Comparison of ENCODE assay signal across 8 mouse cellular contexts in the genomic region with DNA sequence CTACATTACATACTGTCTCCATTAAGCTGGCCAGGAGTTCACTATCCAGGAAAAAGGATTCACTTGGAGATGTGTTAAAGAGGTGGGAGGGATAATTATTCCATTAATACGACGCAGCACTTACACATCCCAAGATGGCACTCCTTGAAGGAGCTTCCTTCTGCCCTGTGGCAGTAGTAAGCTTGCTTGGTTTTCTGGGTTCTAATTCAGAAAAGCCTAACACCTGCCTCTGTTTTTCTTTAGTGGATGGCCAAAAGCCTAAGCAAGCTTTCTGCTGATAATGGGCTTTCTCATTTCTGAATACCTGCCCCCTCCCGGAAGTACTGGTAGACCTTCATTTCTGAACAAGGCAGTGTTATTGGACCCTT. TPM values are rescaled to one million over a fixed set of nuclear protein-coding genes. Genes with fewer than 3 reads are reported as not detected.
DNase-seq lines count a peak whose midpoint lies in the region; ATAC-seq and TF ChIP-seq lines count a peak whose summit lies in the region.

No protein-coding gene starts in this region.

- ATAC-seq in heart, embryonic 11.5 days (replicated peaks; ENCODE audit: insufficient number of reproducible peaks, low FRiP score, low TSS enrichment) = no peak
- no peak for ATAC-seq in forebrain, embryonic 14.5 days
- ATAC-seq in liver, embryonic 14.5 days (ENCODE audit: insufficient read depth) = no peak

- WGBS in heart, embryonic 11.5 days (ENCODE audit: insufficient replicate concordance) = 84% methylated on average over 3 of the region's 3 CpGs
- 70% methylated on average over 3 of the region's 3 CpGs for WGBS in forebrain, embryonic 14.5 days
- WGBS in liver, embryonic 14.5 days (ENCODE audit: insufficient replicate concordance) = 70% methylated on average over 3 of the region's 3 CpGs

- H3K27me3 ChIP-seq in heart, embryonic 11.5 days (ENCODE audit: control insufficient read depth, insufficient read depth, low read length) = no peaks in the 10 kb centered on the region
- peaks cover 9% of the 10 kb centered on the region for H3K27me3 ChIP-seq in E14TG2a.4 (ENCODE audit: insufficient read depth, low read length)
- H3K27me3 ChIP-seq in forebrain, embryonic 14.5 days (replicated peaks; ENCODE audit: control insufficient read depth, insufficient read depth, low read length) = no peaks in the 10 kb centered on the region
- H3K27me3 ChIP-seq in liver, embryonic 14.5 days (ENCODE audit: control insufficient read depth, insufficient read depth, low read length) = no peaks in the 10 kb centered on the region

- no peak for TF ChIP-seq EP300 in liver, embryonic 14.5 days (IDR thresholded peaks at IDR 0.05; ENCODE audit: low read depth)

- H3K9ac ChIP-seq in heart, embryonic 11.5 days (ENCODE audit: low read depth, low read length) = peak overlapping the region; percentile 92; the same call in 1 of the 2 replicates
- H3K9ac ChIP-seq in forebrain, embryonic 14.5 days (ENCODE audit: low read length) = no peak overlapping the region; the same call in 1 of the 2 replicates
- H3K9ac ChIP-seq in liver, embryonic 14.5 days (replicated peaks) = no peak overlapping the region

- no peak for DNase-seq in heart, postnatal 36 days
- no peak for DNase-seq in forebrain, embryonic 14.5 days (ENCODE audit: low spot score)
- no peak for DNase-seq in liver, embryonic 14.5 days (ENCODE audit: low read depth in 3 of 3, low spot score in 3 of 3)
- DNase-seq in adrenal gland, postnatal 4 days (ENCODE audit: low spot score in 2 of 2) = no peak
- DNase-seq in thymus, postnatal 10 days (ENCODE audit: low spot score in 2 of 2) = no peak
- no peak for DNase-seq in layer of hippocampus, adult 18-20 months (ENCODE audit: low spot score in 2 of 2)

- no peak overlapping the region; the same call in 1 of the 2 replicates for H3K4me3 ChIP-seq in heart, embryonic 11.5 days (ENCODE audit: low read depth, low read length)
- H3K4me3 ChIP-seq in E14TG2a.4 (replicated peaks; ENCODE audit: low read length) = peak overlapping the region; percentile 78
- peak overlapping the region; percentile 60; the same call in 1 of the 2 replicates for H3K4me3 ChIP-seq in forebrain, embryonic 14.5 days (ENCODE audit: low read depth, low read length)
- H3K4me3 ChIP-seq in liver, embryonic 14.5 days (ENCODE audit: insufficient read depth in 1 of 2, low read depth in 2 of 2, low read length in 2 of 2) = peak overlapping the region in 1 of 2 experiments; percentile 79; a peak in 1 of 4 replicates

- no peaks in the 10 kb centered on the region for H3K36me3 ChIP-seq in heart, embryonic 11.5 days (ENCODE audit: control insufficient read depth, insufficient read depth, low read length)
- H3K36me3 ChIP-seq in E14TG2a.4 (ENCODE audit: insufficient read depth, low read length) = peaks cover 4% of the 10 kb centered on the region; the same call in 1 of the 2 replicates
- H3K36me3 ChIP-seq in forebrain, embryonic 14.5 days (ENCODE audit: control insufficient read depth, insufficient read depth, low read length) = peaks cover 2% of the 10 kb centered on the region; the same call in 1 of the 2 replicates
- no peaks in the 10 kb centered on the region for H3K36me3 ChIP-seq in liver, embryonic 14.5 days (replicated peaks; ENCODE audit: control insufficient read depth, insufficient read depth, low read depth)

- peaks cover 6% of the 10 kb centered on the region; the same call in 1 of the 2 replicates for H3K4me1 ChIP-seq in heart, embryonic 11.5 days (ENCODE audit: control insufficient read depth, insufficient read depth, low read length)
- H3K4me1 ChIP-seq in E14TG2a.4 (replicated peaks; ENCODE audit: low read depth, low read length) = peaks cover 26% of the 10 kb centered on the region
- peaks cover 5% of the 10 kb centered on the region; the same call in 1 of the 2 replicates for H3K4me1 ChIP-seq in forebrain, embryonic 14.5 days (ENCODE audit: control insufficient read depth, insufficient read depth, low read length)
- peaks cover 0 to 9% of the 10 kb centered on the region in 2 experiments; a peak in 2 of 4 replicates for H3K4me1 ChIP-seq in liver, embryonic 14.5 days (replicated peaks; ENCODE audit: control insufficient read depth in 2 of 2, insufficient read depth in 2 of 2, low read length in 1 of 2)

- peak overlapping the region; percentile 86; the same call in 1 of the 2 replicates for H3K4me2 ChIP-seq in heart, embryonic 11.5 days
- H3K4me2 ChIP-seq in forebrain, embryonic 14.5 days (ENCODE audit: low read length) = peak overlapping the region; percentile 79
- peak overlapping the region; percentile 85 for H3K4me2 ChIP-seq in liver, embryonic 14.5 days (ENCODE audit: low read depth)

- intact Hi-C loops in heart, postnatal 36 days (cut with DNase I) = loop anchor here (5.0 kb wide), 1 partner anchor 87 kb away; no protein-coding TSS in a partner anchor

- TF ChIP-seq CTCF in E14TG2a.4 (conservative IDR thresholded peaks at IDR 0.05; ENCODE audit: low read length) = no peak
- TF ChIP-seq CTCF in liver, embryonic 14.5 days (IDR thresholded peaks at IDR 0.05; ENCODE audit: low read depth) = no peak

- no peak overlapping the region for H3K27ac ChIP-seq in heart, embryonic 11.5 days (ENCODE audit: low read depth, low read length)
- H3K27ac ChIP-seq in forebrain, embryonic 14.5 days (ENCODE audit: low read depth, low read length) = no peak overlapping the region
- H3K27ac ChIP-seq in liver, embryonic 14.5 days = no peak overlapping the region

- H3K9me3 ChIP-seq in heart, embryonic 11.5 days (replicated peaks; ENCODE audit: control insufficient read depth, low read length) = no peaks in the 10 kb centered on the region
- no peaks in the 10 kb centered on the region for H3K9me3 ChIP-seq in E14TG2a.4 (ENCODE audit: low read length)
- H3K9me3 ChIP-seq in forebrain, embryonic 14.5 days (replicated peaks; ENCODE audit: control insufficient read depth, low read length) = no peaks in the 10 kb centered on the region
- H3K9me3 ChIP-seq in liver, embryonic 14.5 days (ENCODE audit: control insufficient read depth, low read length) = no peaks in the 10 kb centered on the region

RNA-seq across cellular contexts. Expression of a gene that starts 0.8 kb away (rescaled TPM):
- polyA plus RNA-seq in heart, embryonic 11.5 days (2014; fragmentation: Nextera tagmentation; extraction: Ambion mirVana) = 46.0 and 52.7 TPM in 2 replicates
- total RNA-seq in heart, postnatal 36 days (2021) = 10 to 100 TPM; 29.5 to 33.7 TPM
- 27.8 and 32.7 TPM in 2 replicates for polyA plus RNA-seq in forebrain, embryonic 14.5 days (2014; fragmentation: Nextera tagmentation; extraction: Ambion mirVana)
- polyA plus RNA-seq in liver, embryonic 14.5 days (2012; rRNA removed) = 4.8 and 8.5 TPM in 2 replicates
- polyA plus RNA-seq in liver, embryonic 14.5 days (2014; fragmentation: Nextera tagmentation; extraction: Ambion mirVana) = 29.7 and 32.8 TPM in 2 replicates
- total RNA-seq in adrenal gland, postnatal 4 days (2021) = 10 to 100 TPM; 32.5 to 33.0 TPM
- total RNA-seq in layer of hippocampus, adult 18-20 months (2021) = 10 to 100 TPM; 37.6 to 44.9 TPM

RNA-seq across cellular contexts. Expression of a gene that starts 19.4 kb away (rescaled TPM):
- 9.0 and 9.6 TPM in 2 replicates for polyA plus RNA-seq in heart, embryonic 11.5 days (2014; fragmentation: Nextera tagmentation; extraction: Ambion mirVana)
- total RNA-seq in heart, postnatal 36 days (2021) = 1 to 10 TPM; 7.2 to 7.6 TPM
- 6.3 and 9.6 TPM in 2 replicates for polyA plus RNA-seq in forebrain, embryonic 14.5 days (2014; fragmentation: Nextera tagmentation; extraction: Ambion mirVana)
- polyA plus RNA-seq in liver, embryonic 14.5 days (2012; rRNA removed) = 2.4 and 5.1 TPM in 2 replicates
- polyA plus RNA-seq in liver, embryonic 14.5 days (2014; fragmentation: Nextera tagmentation; extraction: Ambion mirVana) = 3.7 and 4.9 TPM in 2 replicates
- 10 to 100 TPM; 11.8 to 12.7 TPM for total RNA-seq in adrenal gland, postnatal 4 days (2021)
- total RNA-seq in layer of hippocampus, adult 18-20 months (2021) = 10 to 100 TPM in 1 of 2 experiments, 1 to 10 TPM in 1; 7.9 to 13.0 TPM

RNA-seq across cellular contexts. Expression of a gene that starts 19.4 kb away (rescaled TPM):
- polyA plus RNA-seq in heart, embryonic 11.5 days (2014; fragmentation: Nextera tagmentation; extraction: Ambion mirVana) = 32.3 and 37.3 TPM in 2 replicates
- total RNA-seq in heart, postnatal 36 days (2021) = 10 to 100 TPM; 54.1 to 57.1 TPM
- polyA plus RNA-seq in forebrain, embryonic 14.5 days (2014; fragmentation: Nextera tagmentation; extraction: Ambion mirVana) = 25.1 and 26.3 TPM in 2 replicates
- 4.9 and 6.0 TPM in 2 replicates for polyA plus RNA-seq in liver, embryonic 14.5 days (2012; rRNA removed)
- 7.8 and 9.0 TPM in 2 replicates for polyA plus RNA-seq in liver, embryonic 14.5 days (2014; fragmentation: Nextera tagmentation; extraction: Ambion mirVana)
- total RNA-seq in adrenal gland, postnatal 4 days (2021) = 10 to 100 TPM; 46.0 to 49.1 TPM
- 10 to 100 TPM; 63.6 to 64.7 TPM for total RNA-seq in layer of hippocampus, adult 18-20 months (2021)
